Mouse (Mus musculus) liver, adult 2 months (tissue): ENCODE data around the gene Rps10.

Experiments used
- CTCF ChIP-seq: fragments of 200-500 bp; IDR thresholded peaks from 2 replicates; pipeline ENCODE4 v1.5.1; 2011; ENCODE audit warnings: low read depth, low read length, control low read depth
- POLR2A ChIP-seq: fragments of 200-500 bp; IDR thresholded peaks from 2 replicates; pipeline ENCODE4 v1.6.1; 2011; ENCODE audit warnings: low read length, control low read depth; ENCODE audit not compliant: insufficient read depth; ENCODE audit errors: extremely low read depth

GRCm38 (mm10) chr17:27615388-27615787, 21.1 kb downstream of the Rps10 start:
- TF ChIP-seq CTCF (no peak), POLR2A (no peak)
